Mouse (Mus musculus) monocyte, adult 5-6 weeks (primary cell): ENCODE data around the gene Rapgefl1. TPM values are rescaled to one million over a fixed set of nuclear protein-coding genes. Genes with fewer than 3 reads are reported as not detected.
A peak's percentile ranks its signal among the peaks of the same experiment; 100 is the strongest.

Experiments used
- ATAC-seq: fragments of 153-309, 156-312 bp; replicated peaks from 2 replicates; pipeline ENCODE4 v1.8.0; 2017; ENCODE audit warnings: mild to moderate bottlenecking; ENCODE audit not compliant: low TSS enrichment, insufficient number of reproducible peaks, severe bottlenecking, poor library complexity, low FRiP score
- total RNA-seq: library from RNA; stranded (forward); fragments of 200-1000, 200-491, 200-594 nt; gene quantifications from 3 replicates; pipeline ENCODE4 v1.2.3, GENCODE M21; 2017

The Rapgefl1 gene
- total RNA-seq, 1 experiment from 2014 or later = not detected

GRCm38 (mm10) chr11:98900529-98901125 is 64.0 kb downstream of the Rapgefl1 start:
- ATAC-seq = peak; percentile 77

GRCm38 (mm10) chr11:98902621-98903245 is 66.1 kb downstream of the Rapgefl1 start:
- ATAC-seq = no peak

Other genes with a start within 250 kb of the Rapgefl1 start
- 10.6 to 34.4 TPM (median 16.6 TPM) in 3 replicates for gene Ormdl3, start 249.4 kb upstream of the Rapgefl1 start, total RNA-seq
- not detected in 3 replicates for gene Lrrc3c, start 238.5 kb upstream of the Rapgefl1 start, total RNA-seq
- gene Gm12355, start 211.1 kb upstream of the Rapgefl1 start, total RNA-seq = 0.43 to 1.6 TPM in 2 of 3 replicates, not detected in the other
- gene Gsdma3, start 210.4 kb upstream of the Rapgefl1 start, total RNA-seq = not detected in 3 replicates
- not detected in 3 replicates for gene Gsdma2, start 190.0 kb upstream of the Rapgefl1 start, total RNA-seq
- not detected in 3 replicates for gene Gsdma, start 172.4 kb upstream of the Rapgefl1 start, total RNA-seq
- 37.4 to 50.9 TPM (median 37.8 TPM) in 3 replicates for gene Psmd3, start 154.2 kb upstream of the Rapgefl1 start, total RNA-seq
- not detected in 3 replicates for gene Csf3, start 135.5 kb upstream of the Rapgefl1 start, total RNA-seq
- gene Med24, start 107.3 kb upstream of the Rapgefl1 start, total RNA-seq = 10.9 to 25.7 TPM (median 22.4 TPM) in 3 replicates
- gene Thra, start 96.1 kb upstream of the Rapgefl1 start, total RNA-seq = 3.4 to 5.4 TPM (median 4.3 TPM) in 3 replicates
- gene Nr1d1, start 61.5 kb upstream of the Rapgefl1 start, total RNA-seq = 0.68 to 4.7 TPM (median 1.9 TPM) in 3 replicates
- 108 to 125 TPM (median 112 TPM) in 3 replicates for gene Msl1, start 41.3 kb upstream of the Rapgefl1 start, total RNA-seq
- gene Casc3, start 31.9 kb upstream of the Rapgefl1 start, total RNA-seq = 47.5 to 51.5 TPM (median 49.5 TPM) in 3 replicates
- gene Wipf2, start 26.9 kb downstream of the Rapgefl1 start, total RNA-seq = 5.3 to 13.1 TPM (median 7.1 TPM) in 3 replicates
- gene Cdc6, start 71.0 kb downstream of the Rapgefl1 start, total RNA-seq = 0.67 to 1.7 TPM (median 0.75 TPM) in 3 replicates
- gene Rara, start 91.0 kb downstream of the Rapgefl1 start, total RNA-seq = 61.0 to 76.9 TPM (median 62.9 TPM) in 3 replicates
- not detected in 3 replicates for gene Gjd3, start 146.2 kb downstream of the Rapgefl1 start, total RNA-seq
- 14.1 to 26.1 TPM (median 15.5 TPM) in 3 replicates for gene Top2a, start 187.4 kb downstream of the Rapgefl1 start, total RNA-seq
- 0.43 to 5.5 TPM (median 1.2 TPM) in 3 replicates for gene Igfbp4, start 204.5 kb downstream of the Rapgefl1 start, total RNA-seq